Mouse (Mus musculus): ENCODE data around the gene Mcrs1.
"Not testable (repeated sequence)": the region's sequence is repeated elsewhere in the genome, so short reads cannot be mapped to it uniquely, and the experiment has no call there.

Mcrs1 gene

DNA sequence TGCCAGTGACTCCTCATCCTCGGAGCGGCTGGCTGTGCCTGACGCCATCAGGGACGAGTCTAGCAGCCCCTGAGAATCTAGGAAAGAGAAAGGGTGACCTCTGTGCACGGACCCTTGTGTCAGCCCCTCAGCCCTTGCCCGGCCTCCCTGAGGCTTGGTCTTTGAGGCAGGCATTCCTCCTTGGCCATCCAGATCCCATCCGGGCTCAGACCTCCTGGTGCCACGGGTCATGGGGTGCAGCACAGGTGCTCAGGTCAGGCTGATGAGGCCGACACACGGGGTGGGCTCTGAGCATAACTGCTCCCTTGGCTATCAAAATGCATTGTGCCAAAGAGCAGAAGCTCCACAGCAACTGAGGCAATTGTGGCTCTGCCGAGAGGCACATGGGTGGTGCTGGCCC, 1.8 kb downstream of the Mcrs1 start:
- no peak for DNase-seq (ENCODE audit: low spot score)

DNA sequence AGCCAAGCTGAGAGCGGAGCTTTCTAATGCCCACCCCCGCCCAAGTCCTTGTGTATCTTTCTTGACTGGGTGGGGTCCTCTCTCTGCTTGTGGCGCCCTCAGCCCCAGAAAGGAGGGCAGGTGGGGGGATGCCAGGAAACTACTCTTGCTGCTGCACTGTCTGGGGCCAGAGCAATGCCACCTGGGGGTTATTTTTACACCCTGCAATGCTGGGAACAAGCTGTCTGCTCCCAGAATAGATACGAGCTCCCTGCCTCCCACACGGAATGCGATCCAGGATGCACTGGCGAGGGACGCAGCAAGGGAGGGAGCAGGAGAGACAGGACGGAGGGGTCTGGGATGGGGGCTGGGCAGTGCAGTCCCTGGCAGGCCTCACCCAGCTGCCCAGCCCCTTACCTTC, 2.8 kb downstream of the Mcrs1 start:
- no peak for DNase-seq (ENCODE audit: low spot score)

DNA sequence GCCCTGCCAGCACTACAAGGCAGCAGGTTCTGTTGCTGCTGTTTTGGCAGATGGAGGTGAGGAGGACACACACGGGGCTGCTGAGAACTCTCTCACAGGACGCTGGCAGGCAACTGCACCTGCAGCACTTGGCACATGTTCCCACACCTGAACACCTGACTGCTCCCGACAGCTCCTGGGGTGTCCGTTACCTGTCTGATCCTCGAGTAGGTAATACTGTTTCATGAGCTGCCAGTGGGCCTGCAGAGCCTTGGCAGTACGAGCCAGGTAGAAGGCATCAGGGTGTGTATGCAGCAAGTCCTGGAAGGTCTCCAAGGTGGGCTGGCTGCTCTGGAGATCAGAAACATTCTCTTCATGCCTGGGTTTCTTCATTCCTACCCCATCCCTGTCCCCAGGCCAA, 5.0 kb downstream of the Mcrs1 start:
- DNase-seq (ENCODE audit: low spot score), result not testable (repeated sequence)

DNA sequence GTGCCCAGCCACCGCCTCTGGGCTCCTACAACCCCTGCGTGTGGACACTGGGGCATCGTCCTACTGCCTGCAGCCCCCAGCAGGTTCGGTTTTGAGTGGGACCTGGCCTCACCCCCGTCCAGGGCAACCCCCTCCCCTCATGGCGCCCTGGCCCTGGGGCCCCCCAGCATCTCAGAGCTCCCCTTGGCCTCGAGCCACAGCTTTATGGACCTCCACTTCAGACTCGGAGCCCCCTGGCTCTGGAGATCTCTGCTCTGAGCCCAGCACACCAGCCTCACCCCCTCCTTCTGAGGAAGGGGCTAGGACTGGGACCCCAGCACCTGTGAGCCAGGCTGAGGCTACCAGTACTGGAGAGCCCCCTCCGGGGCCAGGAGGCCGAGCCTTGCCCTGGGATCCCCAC, 9.7 kb downstream of the Mcrs1 start:
- no peak for DNase-seq (ENCODE audit: low spot score)

DNA sequence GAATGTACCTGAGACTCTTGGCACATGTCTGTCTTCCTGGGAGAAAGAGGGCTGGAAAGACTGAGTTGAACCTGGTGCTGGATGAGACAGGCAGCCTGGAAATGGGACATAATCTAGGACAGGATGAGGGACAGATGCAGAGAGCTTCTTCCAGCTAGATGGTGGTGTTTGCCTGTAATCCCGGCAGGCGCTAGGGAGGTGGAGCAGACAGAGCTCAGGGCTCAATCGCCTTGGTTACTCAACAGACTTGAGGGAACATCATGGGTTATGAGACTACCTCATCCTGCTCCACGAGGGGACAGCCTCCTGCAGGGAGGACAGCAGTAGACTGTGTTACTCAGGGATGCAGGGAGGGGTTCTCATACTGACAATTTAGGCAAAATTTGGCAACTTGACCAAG, 10.5 kb downstream of the Mcrs1 start:
- DNase-seq (ENCODE audit: low spot score), result no peak

DNA sequence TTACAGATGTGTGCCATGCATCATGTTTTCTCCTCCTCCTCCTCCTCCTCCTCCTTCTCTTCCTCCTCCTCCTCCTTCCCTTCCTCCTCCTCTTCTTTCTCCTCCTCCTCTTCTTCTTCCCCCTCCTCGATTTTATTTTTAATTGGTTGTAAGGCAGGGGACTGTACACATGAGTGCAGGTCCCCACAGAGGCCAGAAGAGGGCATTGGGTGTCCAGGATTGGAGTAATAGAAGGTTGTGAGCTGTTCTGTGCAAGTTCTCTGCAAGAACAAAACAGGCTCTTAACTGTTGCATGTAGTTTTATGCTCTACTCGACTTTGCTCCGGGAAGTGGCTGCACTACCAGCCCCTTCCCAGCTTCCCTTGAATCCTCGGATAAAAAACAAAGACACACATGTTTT, 11.6 kb downstream of the Mcrs1 start:
- DNase-seq (ENCODE audit: low spot score), result no peak

DNA sequence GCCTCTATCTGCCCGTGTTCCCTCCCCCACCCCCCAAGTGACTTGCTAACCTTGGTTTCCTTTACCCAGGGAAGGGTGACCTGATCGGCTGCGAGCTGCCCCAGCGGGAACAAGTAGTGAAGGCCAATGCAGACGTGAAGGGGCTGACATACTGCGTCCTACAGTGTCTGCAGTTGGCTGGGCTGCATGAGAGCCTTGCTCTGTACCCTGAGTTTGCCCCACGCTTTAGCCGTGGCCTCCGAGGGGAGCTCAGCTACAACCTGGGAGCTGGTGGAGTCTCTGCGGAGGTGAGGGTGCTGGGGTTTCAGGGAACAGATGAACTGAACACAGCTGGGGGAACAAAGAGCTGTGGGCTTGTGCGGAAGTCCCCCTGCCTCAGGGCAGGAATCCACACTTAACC, 13.8 kb downstream of the Mcrs1 start:
- no peak for DNase-seq (ENCODE audit: low spot score)

DNA sequence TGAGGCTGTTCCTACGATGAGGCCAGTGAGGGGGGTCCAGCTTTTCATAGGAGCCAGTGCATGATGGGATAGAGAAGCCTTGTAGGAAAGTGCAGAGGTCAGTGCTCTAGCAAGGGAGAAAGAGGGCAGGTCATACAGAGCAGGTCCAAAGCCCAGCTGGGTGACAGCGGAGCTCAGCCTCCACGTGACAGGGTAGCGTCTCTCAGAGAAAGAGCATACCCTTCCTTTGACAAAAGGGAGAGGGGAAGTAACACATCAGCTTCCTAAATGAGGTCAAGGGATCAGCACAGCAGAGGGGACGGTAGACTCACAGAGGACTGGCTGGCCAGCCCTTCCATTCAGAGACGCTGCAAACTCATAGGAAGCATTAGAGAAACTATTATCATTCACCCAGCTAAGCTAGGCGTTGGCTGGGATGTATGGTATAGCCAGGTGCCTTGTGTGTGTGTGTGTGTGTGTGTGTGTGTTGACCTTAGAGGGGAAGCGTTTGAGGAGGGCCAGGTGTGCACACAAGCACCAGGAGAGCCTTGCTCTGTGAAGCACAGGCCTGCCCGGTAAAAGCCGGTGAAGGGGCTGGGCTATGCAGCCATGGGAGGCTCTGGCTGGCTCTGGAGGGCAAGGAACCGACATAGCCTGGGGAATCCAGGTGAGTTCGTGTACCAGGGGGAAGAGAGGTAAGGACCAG, 17.3 kb downstream of the Mcrs1 start:
- no peak for DNase-seq (ENCODE audit: low spot score)

DNA sequence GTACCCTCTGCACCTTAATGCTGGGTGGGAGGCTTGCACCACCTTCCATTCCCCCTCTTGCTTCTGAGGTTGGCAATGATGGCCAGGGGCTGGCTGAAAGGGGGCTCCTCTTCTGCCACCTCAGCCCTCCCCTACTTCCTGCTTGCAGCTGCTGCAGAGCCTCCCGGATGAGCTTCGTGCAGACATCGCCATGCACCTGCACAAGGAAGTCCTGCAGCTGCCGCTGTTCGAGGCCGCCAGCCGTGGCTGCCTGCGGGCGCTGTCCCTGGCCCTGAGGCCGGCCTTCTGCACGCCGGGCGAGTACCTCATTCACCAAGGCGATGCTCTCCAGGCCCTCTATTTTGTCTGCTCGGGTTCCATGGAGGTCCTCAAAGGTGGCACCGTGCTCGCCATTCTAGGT, 18.0 kb downstream of the Mcrs1 start:
- no peak for DNase-seq (ENCODE audit: low spot score)

DNA sequence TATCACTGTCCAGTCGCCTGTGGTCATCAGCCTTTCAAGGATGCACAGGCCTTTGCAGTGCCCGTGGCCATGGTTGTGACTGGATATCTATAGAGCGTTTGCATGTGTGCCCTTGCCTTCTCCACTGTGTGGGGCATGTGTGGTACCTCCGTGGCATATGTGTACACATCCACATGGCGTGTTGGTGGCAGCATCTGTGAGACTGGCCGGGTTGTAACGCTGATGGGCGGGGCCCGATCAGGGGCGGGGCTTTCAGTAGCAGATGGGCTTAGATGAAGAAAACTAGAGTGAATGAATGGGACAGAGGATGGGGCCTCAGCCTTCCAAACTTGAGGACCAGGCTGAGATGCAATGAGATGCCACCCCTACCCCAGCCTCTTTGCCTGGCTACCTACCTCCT, 19.8 kb downstream of the Mcrs1 start:
- no peak for DNase-seq (ENCODE audit: low spot score)

DNA sequence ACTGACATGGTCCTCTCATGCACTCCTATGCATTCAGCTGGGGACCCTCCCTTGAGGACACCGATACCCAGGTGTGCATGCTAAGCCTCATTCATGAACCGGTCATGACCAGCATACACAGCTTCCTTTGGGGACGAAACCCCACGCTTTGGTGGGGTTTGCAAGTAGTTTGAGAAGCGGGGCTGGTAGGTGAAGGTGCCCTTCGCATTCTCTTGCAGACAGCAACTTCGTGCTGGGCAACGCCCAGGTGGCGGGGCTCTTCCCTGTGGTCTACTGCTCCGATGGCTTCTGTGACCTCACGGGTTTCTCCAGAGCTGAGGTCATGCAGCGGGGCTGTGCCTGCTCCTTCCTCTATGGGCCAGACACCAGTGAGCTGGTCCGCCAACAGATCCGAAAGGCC, 25.7 kb downstream of the Mcrs1 start:
- no peak for DNase-seq (ENCODE audit: low spot score)

DNA sequence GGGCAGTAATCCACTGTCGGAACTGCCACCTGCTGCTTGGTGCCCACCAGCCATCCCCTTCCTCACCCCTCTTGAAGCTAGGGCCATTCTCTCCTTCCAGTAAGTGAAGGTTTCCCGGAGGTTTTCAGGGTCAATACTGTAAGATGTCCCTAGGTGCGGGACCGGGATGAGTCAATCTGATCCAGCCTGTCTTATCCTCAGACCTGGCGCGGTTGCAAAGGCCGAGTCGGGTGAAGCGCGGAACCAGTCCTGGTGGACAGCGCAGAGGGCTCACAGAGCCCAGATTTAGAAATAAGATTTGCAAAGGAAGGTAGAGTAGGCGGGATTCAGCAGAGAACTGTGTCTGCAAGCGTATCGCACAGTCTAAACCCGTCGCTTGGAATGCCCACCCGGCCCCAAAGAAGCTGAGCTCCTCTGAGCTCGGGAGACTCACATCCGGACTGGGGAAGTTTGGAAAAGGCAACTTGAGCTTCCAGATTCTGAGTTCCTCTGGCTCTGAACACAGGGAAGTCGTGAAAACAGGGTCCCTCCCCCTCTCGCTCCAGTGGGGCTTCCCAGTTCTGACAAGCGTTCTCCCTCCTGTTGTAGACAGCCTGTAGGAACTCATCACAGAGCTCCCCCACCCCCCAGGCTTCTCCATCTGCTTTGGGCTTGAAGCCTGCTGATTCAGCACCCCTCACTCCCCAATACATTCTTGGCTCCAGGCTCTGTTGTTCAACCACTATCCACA, 26.5 kb downstream of the Mcrs1 start:
- no peak for DNase-seq (ENCODE audit: low spot score)

DNA sequence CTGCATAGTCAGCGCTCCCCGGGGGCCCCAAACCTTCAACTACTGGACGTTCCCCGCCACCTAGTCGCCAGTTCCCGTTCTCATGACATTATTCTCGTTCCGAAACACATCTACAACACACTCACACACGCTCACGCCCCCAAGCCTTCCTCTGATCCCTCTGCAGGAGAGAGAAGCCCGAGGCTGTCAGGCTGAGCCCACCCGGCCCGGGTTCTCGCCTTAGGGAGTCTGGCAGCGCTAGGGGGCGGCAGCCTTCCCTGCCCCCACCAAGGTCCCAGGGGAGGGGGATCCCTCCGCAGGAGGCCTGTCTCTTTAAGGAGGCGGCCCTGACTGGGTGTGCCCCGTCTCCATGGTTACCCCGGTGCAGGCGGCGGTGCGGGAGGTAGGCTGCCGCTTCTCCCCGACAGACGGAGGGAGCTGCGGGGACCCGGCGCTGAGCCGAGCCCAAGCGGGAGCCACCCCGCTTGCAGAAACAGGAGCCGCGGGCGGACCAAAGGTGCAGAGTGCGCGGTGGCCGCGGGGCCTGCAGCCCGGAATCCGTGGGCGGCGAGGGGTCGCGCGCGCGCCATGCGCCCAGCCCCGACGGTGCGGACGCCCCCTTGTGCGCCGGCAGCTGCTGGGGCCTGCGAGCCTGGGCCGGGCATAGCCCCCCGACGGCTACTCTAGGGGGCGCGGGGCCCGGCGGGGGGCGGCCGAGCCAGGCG, 27.4 kb downstream of the Mcrs1 start, which contains the start of gene Kcnh3:
Gene Kcnh3, plus strand, starts transcription at position 654 of the 704 bp plus-strand sequence.
- DNase-seq (ENCODE audit: low spot score), result peak; percentile 42

DNA sequence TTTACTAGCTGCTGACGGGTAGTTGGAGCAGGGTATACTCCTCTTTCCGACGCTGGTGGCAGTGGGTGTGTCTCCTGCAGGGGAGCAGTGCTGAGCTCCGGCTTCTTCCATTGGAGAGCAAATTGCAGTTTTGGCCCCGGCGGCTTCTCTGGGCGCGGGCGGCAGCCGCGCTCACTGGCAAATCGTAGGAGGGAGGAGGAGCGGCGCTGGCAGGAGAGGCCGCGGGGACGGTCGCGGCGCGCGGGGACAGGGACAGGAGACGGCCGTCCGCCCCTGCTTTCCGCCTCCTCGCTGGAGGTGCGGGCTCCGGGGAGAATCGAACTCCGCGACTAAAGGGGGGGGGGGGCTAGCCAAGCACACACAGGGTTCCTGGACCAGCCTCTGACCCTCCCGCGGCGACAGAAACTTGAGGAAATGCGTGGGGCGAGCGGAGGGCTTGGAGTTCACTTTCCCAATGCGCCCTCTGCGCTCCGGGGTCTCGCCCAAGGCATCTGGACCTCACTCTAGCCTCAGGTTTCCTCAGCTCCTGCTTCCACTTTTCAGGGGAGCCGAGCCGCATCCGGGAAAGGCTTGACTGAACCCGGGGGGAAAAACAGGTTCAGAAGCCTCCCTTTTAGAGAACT, 28.1 kb downstream of the Mcrs1 start:
- DNase-seq (ENCODE audit: low spot score), result no peak

DNA sequence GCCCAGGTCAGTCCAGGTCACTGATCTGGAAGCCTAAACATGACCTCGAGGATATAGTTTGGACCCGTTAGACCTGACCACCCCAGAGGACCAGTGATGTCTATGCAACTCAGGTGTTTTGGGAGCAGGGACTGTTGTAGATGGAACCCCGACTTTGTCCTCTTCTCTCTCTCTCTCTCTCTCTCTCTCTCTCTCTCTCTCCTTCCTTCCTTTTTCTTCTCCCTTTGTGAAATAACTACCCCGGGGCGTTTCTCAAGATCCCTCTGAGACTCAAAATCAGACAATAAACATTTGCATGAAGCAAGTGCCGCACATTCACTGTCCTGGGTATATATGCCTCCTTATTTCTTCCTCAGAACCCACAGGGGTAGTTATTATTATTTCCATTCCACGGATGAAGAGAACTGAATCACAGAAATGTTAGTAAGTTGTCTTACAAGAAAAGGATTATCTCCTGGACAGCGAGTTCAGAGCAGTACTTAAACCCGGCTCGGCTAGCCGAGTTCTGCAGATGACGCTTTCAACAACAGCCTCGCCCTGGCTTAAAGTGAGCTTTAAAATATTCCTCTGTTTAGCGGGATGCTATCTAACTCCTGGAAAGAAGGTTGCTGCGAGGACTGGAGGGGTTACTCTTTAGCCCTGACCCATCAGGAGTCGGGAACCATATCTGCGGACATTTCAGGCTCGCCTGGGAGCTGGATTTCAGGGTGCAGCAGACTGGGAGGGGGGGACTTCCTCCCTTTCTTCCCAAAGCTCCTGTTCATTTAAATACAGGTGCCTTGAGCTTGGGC, 28.8 kb downstream of the Mcrs1 start:
- DNase-seq (ENCODE audit: low spot score), result no peak

DNA sequence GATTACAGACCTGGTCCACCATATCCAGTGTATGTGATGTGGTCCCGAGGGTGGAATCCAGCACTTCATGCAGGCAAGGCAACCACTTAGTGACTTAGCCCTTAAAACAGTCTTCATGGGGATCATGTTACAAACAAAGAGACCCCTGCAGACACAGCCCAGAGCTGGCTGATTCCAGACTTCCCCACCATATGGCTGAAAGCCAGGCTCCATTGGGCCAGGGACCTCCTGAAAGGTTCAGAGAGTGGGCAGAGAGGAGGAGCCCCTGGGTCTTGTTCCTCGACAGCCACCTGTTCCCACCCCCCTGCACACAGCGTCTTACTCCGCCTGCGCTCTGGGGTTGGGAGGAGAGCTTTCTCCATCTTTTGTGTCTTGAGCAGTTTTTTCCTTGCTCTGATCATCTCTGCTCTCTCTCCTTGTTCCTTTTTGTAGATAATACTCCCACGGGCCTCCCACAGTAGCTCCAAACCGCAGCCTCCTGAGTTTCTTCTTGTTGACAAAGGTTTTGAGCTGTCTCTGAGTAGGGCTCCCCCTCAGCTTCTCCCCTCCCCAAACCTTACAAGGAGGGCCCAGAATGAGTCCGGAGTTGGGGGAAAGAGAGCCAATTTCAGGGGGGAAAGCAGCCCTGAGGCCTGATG, 30.3 kb downstream of the Mcrs1 start:
- DNase-seq (ENCODE audit: low spot score), result no peak

DNA sequence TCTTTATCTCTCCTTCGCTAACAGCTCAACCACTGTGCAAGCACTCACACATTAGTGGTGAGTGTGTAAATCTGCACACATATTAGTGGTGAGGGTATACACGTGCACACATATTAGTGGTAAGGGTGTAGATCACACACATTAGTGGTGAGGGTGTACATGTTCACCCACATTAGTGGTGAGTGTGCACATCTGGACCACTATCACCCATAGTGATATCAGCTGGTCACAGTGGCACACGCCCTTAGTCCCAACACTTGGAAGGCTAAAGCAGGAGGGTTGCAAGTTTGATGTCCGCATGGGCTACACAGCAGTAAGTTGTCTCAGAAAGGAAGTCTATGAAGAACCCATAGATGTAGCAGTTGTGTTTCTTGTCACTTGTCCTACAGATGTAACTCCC, 34.1 kb downstream of the Mcrs1 start:
- no peak for DNase-seq (ENCODE audit: low spot score)

DNA sequence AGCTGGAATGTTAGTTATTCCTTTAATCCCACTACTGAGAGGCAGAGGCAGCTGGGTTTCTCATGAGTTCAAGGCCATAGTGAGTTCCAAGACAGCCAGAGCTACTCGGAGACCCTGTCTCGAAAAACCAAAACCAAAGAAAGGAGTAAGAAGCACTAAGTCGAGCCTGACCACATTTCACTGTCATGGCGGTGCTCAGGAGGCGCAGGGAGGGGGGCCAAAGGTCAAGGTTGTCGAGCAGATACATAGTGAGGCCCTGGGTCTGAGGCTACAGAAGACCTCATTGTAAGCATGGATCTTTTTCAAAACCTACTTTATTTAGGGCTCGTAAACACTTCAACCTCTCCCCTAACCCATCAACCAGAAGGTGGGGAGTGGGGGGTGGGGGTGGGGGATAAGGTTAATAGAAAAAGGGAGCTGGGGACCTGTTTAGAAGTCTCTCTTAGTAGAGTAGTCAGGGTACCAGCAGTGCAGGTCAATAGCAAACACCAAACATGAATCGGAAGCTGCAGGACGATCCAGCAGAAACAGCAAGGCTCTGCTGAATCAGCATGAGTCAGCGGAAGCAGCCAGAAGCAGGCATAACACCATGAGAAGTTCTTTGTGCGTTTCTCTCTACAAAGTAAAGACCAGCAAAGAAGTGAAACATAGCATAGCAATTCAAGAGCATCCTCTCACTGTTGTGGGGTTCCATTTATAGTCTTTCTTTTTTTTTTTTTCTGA, 35.9 kb downstream of the Mcrs1 start:
- DNase-seq (ENCODE audit: low spot score), result no peak

DNA sequence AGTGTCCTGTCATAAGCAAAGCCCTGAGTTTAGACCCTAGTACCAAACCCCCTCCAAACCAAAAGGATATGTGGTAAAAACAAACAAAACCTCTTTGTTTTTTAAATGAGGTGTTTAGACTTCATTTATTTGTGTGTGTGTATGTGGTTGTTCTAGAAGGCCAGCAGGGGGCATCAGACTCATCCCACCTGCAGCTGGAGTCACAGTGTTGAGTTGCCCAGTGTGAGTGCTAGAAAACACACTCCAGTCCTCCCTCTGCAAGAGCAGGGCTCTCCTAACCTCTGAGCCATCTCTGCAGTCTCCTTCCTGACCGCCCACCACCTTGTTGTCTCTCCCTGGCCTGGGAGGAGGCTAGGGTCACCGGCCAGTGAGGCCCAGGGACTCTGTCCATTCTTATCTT, 36.8 kb downstream of the Mcrs1 start:
- peak; percentile 32 for DNase-seq (ENCODE audit: low spot score)

DNA sequence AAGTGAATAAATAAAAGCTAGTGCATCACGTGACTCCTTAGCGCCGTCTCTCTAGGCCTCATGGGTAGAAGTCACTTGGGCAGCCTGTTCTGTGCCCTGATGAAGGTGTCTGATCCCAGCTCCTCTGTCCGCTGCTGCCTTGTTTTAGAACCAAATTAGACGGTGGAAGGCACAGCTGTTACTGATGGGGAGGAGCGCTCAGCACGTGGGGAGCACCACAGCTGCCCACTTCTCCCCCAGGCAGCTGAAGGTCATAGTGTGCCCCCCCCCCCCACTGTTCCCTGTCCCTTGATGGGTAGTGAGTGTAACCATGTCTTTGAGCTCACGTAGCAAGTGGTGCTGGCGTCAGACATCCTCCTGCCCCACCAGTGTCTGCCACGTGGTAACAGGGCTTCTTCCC, 38.6 kb downstream of the Mcrs1 start:
- DNase-seq (ENCODE audit: low spot score), result no peak

DNA sequence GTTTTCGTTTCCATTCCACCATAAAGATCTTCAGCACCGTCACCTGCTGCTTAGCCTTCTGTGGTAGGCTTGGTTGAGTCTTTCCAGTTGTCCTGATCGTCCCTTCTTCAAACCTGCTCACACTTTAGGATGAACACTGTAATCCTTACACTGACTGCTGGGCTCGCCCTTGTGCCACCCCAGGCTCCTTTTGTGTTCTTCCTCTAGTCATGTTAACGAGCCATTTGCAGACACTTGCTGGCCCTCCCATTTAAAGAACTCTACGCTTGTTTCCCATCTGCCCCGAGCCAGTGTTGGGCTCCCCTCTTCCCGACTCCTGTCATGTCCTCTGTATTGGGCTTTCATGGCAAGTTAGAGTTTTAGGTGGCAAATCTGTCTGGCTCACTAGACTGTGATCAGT, 45.8 kb downstream of the Mcrs1 start:
- no peak for DNase-seq (ENCODE audit: low spot score)
